Mouse (Mus musculus): ENCODE results near the gene P4hb. TPM values are rescaled to one million over a fixed set of nuclear protein-coding genes. Genes with fewer than 3 reads are reported as not detected.
A peak's percentile ranks its signal among the peaks of the same experiment; 100 is the strongest.

The P4hb gene
- polyA plus RNA-seq, 1 experiment = 705 TPM

- TF ChIP-seq POLR2A (IDR thresholded peaks at IDR 0.05; ENCODE audit: low read depth, low read length) (no peak), CTCF (IDR thresholded peaks at IDR 0.05; ENCODE audit: extremely low read depth, insufficient read length, insufficient replicate concordance, low read depth, low read length) (no peak)
- H3K27ac ChIP-seq (ENCODE audit: insufficient read depth, low read depth, low read length) = peak overlapping the region; percentile 82
- 38% methylated on average over 2 of the region's 2 CpGs for WGBS
Observed at GRCm38 (mm10) chr11:120555260-120555659, 17.8 kb downstream of the P4hb start.

GRCm38 (mm10) chr11:120554834-120555233, 18.2 kb downstream of the P4hb start:
- no peaks in the 10 kb centered on the region for H3K27me3 ChIP-seq (ENCODE audit: control insufficient read depth, insufficient read depth, low read length)
- H3K4me1 ChIP-seq (ENCODE audit: control insufficient read depth, insufficient read depth, insufficient read length, low read length) = peaks cover 7% of the 10 kb centered on the region; the same call in 1 of the 2 replicates
- no peak overlapping the region for H3K4me3 ChIP-seq (ENCODE audit: low read depth, low read length)
- 31% methylated on average over 7 of the region's 7 CpGs for WGBS
- no peak for TF ChIP-seq CTCF (IDR thresholded peaks at IDR 0.05; ENCODE audit: extremely low read depth, insufficient read length, insufficient replicate concordance, low read depth, low read length)
- peak overlapping the region; percentile 82 for H3K27ac ChIP-seq (ENCODE audit: insufficient read depth, low read depth, low read length)
- H3K36me3 ChIP-seq (ENCODE audit: control insufficient read depth, insufficient read depth, low read length) = peaks cover under 1% of the 10 kb centered on the region; the same call in 1 of the 2 replicates

More at GRCm38 (mm10) chr11:120555260-120555659, 17.8 kb downstream of the P4hb start:
- no peaks in the 10 kb centered on the region for H3K27me3 ChIP-seq (ENCODE audit: control insufficient read depth, insufficient read depth, low read length)
- peaks cover 3% of the 10 kb centered on the region; the same call in 1 of the 2 replicates for H3K4me1 ChIP-seq (ENCODE audit: control insufficient read depth, insufficient read depth, insufficient read length, low read length)
- peaks cover 4% of the 10 kb centered on the region for H3K36me3 ChIP-seq (ENCODE audit: control insufficient read depth, insufficient read depth, low read length)
- no peak overlapping the region for H3K4me3 ChIP-seq (ENCODE audit: low read depth, low read length)

GRCm38 (mm10) chr11:120552736-120553135, 20.3 kb downstream of the P4hb start:
- peaks cover 12% of the 10 kb centered on the region; the same call in 1 of the 2 replicates for H3K4me1 ChIP-seq (ENCODE audit: control insufficient read depth, insufficient read depth, insufficient read length, low read length)
- no peaks in the 10 kb centered on the region for H3K27me3 ChIP-seq (ENCODE audit: control insufficient read depth, insufficient read depth, low read length)
- TF ChIP-seq CTCF (IDR thresholded peaks at IDR 0.05; ENCODE audit: extremely low read depth, insufficient read length, insufficient replicate concordance, low read depth, low read length) (no peak), POLR2A (IDR thresholded peaks at IDR 0.05; ENCODE audit: low read depth, low read length) (no peak)
- 54% methylated on average over 5 of the region's 5 CpGs for WGBS
- no peak overlapping the region for H3K27ac ChIP-seq (ENCODE audit: insufficient read depth, low read depth, low read length)
- no peak overlapping the region for H3K4me3 ChIP-seq (ENCODE audit: low read depth, low read length)
- H3K36me3 ChIP-seq (ENCODE audit: control insufficient read depth, insufficient read depth, low read length) = no peaks in the 10 kb centered on the region

- Histone ChIP-seq H3K4me1 (ENCODE audit: control insufficient read depth, insufficient read depth, insufficient read length, low read length) (peaks cover 27% of the 10 kb centered on the region; the same call in 1 of the 2 replicates), H3K27ac (ENCODE audit: insufficient read depth, low read depth, low read length) (peak within 1 kb of the TSS; percentile 10; the same call in 1 of the 2 replicates), H3K4me3 (ENCODE audit: low read depth, low read length) (peak within 1 kb of the TSS; percentile 74), H3K36me3 (ENCODE audit: control insufficient read depth, insufficient read depth, low read length) (no peaks in the 10 kb centered on the region), H3K27me3 (ENCODE audit: control insufficient read depth, insufficient read depth, low read length) (no peaks in the 10 kb centered on the region)
- no peak for TF ChIP-seq CTCF (IDR thresholded peaks at IDR 0.05; ENCODE audit: extremely low read depth, insufficient read length, insufficient replicate concordance, low read depth, low read length)
- TF ChIP-seq POLR2A (IDR thresholded peaks at IDR 0.05; ENCODE audit: low read depth, low read length) = no peak
- 96% methylated on average over 28 of the region's 28 CpGs for WGBS
Observed at GRCm38 (mm10) chr11:120550810-120551440, 22.1 kb downstream of the P4hb start, which contains the start of gene Ppp1r27. Gene Ppp1r27 (minus strand): TSS chr11:120551132.

- TF ChIP-seq POLR2A (IDR thresholded peaks at IDR 0.05; ENCODE audit: low read depth, low read length) = no peak
- TF ChIP-seq CTCF (IDR thresholded peaks at IDR 0.05; ENCODE audit: extremely low read depth, insufficient read length, insufficient replicate concordance, low read depth, low read length) = no peak
- Histone ChIP-seq H3K4me1 (ENCODE audit: control insufficient read depth, insufficient read depth, insufficient read length, low read length) (peaks cover 28% of the 10 kb centered on the region; the same call in 1 of the 2 replicates), H3K27ac (ENCODE audit: insufficient read depth, low read depth, low read length) (peak overlapping the region; percentile 10; the same call in 1 of the 2 replicates), H3K27me3 (ENCODE audit: control insufficient read depth, insufficient read depth, low read length) (no peaks in the 10 kb centered on the region), H3K4me3 (ENCODE audit: low read depth, low read length) (peak overlapping the region; percentile 74), H3K36me3 (ENCODE audit: control insufficient read depth, insufficient read depth, low read length) (no peaks in the 10 kb centered on the region)
- 56% methylated on average over 11 of the region's 11 CpGs for WGBS
Observed at GRCm38 (mm10) chr11:120549986-120550809, 22.9 kb downstream of the P4hb start.

GRCm38 (mm10) chr11:120549168-120549945, 23.7 kb downstream of the P4hb start, which contains the start of gene Mcrip1:
Gene Mcrip1 (minus strand): TSS chr11:120549727.
- H3K4me3 ChIP-seq (ENCODE audit: low read depth, low read length) = peak within 1 kb of the TSS; percentile 74
- TF ChIP-seq CTCF (IDR thresholded peaks at IDR 0.05; ENCODE audit: extremely low read depth, insufficient read length, insufficient replicate concordance, low read depth, low read length) = no peak
- peak; percentile 66 for TF ChIP-seq POLR2A (IDR thresholded peaks at IDR 0.05; ENCODE audit: low read depth, low read length)
- WGBS = 1% methylated on average over 84 of the region's 87 CpGs
- no peaks in the 10 kb centered on the region for H3K36me3 ChIP-seq (ENCODE audit: control insufficient read depth, insufficient read depth, low read length)
- peak within 1 kb of the TSS; percentile 94 for H3K27ac ChIP-seq (ENCODE audit: insufficient read depth, low read depth, low read length)
- H3K4me1 ChIP-seq (ENCODE audit: control insufficient read depth, insufficient read depth, insufficient read length, low read length) = peaks cover 25% of the 10 kb centered on the region; the same call in 1 of the 2 replicates
- no peaks in the 10 kb centered on the region for H3K27me3 ChIP-seq (ENCODE audit: control insufficient read depth, insufficient read depth, low read length)
